Mouse (Mus musculus) brain, embryonic 14.5 days (tissue): ENCODE measurements at regions not wholly inside any gene's neighbourhood (a gene's known extent, or its start where the extent isn't known, plus 50 kb on each side); places are given as distances from the start of the nearest gene placed in this dataset.

Experiments
- CTCF ChIP-seq: fragments of 200-500 bp; IDR thresholded peaks from 2 replicates; pipeline ENCODE4 v1.5.1; 2012; ENCODE audit warnings: inconsistent platforms, mild to moderate bottlenecking, moderate library complexity, borderline replicate concordance; ENCODE audit not compliant: insufficient read depth, insufficient read length; ENCODE audit errors: extremely low read depth
- POLR2A ChIP-seq: fragments of 200-500 bp; IDR thresholded peaks from 2 replicates; pipeline ENCODE4 v1.6.1; 2012; ENCODE audit warnings: mild to moderate bottlenecking, inconsistent platforms, borderline replicate concordance; ENCODE audit not compliant: poor library complexity, insufficient read depth, insufficient read length, severe bottlenecking; ENCODE audit errors: extremely low read depth

GRCm38 (mm10) chr2:46230791-46231450, 1113.7 kb upstream of the Zeb2 start:
- TF ChIP-seq POLR2A: no peak
- TF ChIP-seq CTCF: no peak
